Mouse (Mus musculus) heart, adult 2 months (tissue): Measurements from ENCODE around the gene Prpsap1.

Experiments
- CTCF ChIP-seq: fragments of 200-600 bp; IDR thresholded peaks from 2 replicates; pipeline ENCODE4 v1.8.1; 2022; ENCODE audit warnings: antibody characterized with exemption, mild to moderate bottlenecking, moderate library complexity
- EP300 ChIP-seq: fragments of 200-500 bp; IDR thresholded peaks from 2 replicates; pipeline ENCODE4 v1.6.1; 2011; ENCODE audit warnings: low read depth, low read length, control low read depth; ENCODE audit not compliant: insufficient read depth

GRCm38 (mm10) chr11:116513531-116514038 is 19.6 kb upstream of the Prpsap1 start:
- TF ChIP-seq EP300 (no peak), CTCF (no peak)
